Mouse (Mus musculus) liver, adult 2 months (tissue): Measurements from ENCODE around the gene Sirpa. TPM values are rescaled to one million over a fixed set of nuclear protein-coding genes. Genes with fewer than 3 reads are reported as not detected.

Experiments used
- DNase-seq: peaks from one replicate; pipeline ENCODE4 v3.0.0-alpha.2; 2011; ENCODE audit warnings: low read depth, low spot score; ENCODE audit errors: extremely low read depth
- H3K27ac ChIP-seq: fragments of 200-500 bp; replicated peaks from 2 replicates; pipeline ENCODE4 v1.5.1; 2012; ENCODE audit warnings: low read depth, mild to moderate bottlenecking, control low read depth, inconsistent platforms, low read length; ENCODE audit not compliant: insufficient read depth
- H3K27me3 ChIP-seq: fragments of 200-500 bp; 2 replicates; pipeline ENCODE4 v1.6.1; 2012; ENCODE audit warnings: mild to moderate bottlenecking, moderate library complexity, low read length, inconsistent platforms; ENCODE audit not compliant: control insufficient read depth, insufficient read depth
- H3K36me3 ChIP-seq: fragments of 200-500 bp; 2 replicates; pipeline ENCODE4 v1.6.1; 2012; ENCODE audit warnings: low read length, inconsistent platforms; ENCODE audit not compliant: control insufficient read depth, insufficient read depth
- H3K4me1 ChIP-seq: fragments of 200-500 bp; 2 replicates; pipeline ENCODE4 v1.6.1; 2011; ENCODE audit warnings: low read length; ENCODE audit not compliant: control insufficient read depth, insufficient read depth
- H3K4me3 ChIP-seq: fragments of 200-500 bp; 2 replicates; pipeline ENCODE4 v1.5.1; 2011; ENCODE audit warnings: low read depth, mild to moderate bottlenecking, control low read depth, low read length, moderate library complexity; ENCODE audit not compliant: insufficient read depth
- H3K79me2 ChIP-seq: fragments of 200-500 bp; 2 replicates; pipeline ENCODE4 v1.6.1; 2012; ENCODE audit warnings: inconsistent platforms, mild to moderate bottlenecking, low read length, moderate library complexity; ENCODE audit not compliant: control insufficient read depth, insufficient read depth
- H3K9ac ChIP-seq: fragments of 200-500 bp; 2 replicates; pipeline ENCODE4 v1.6.1; 2012; ENCODE audit warnings: low read depth, mild to moderate bottlenecking, control low read depth, inconsistent platforms, low read length
- CTCF ChIP-seq: fragments of 200-500 bp; IDR thresholded peaks from 2 replicates; pipeline ENCODE4 v1.5.1; 2011; ENCODE audit warnings: low read depth, low read length, control low read depth
- POLR2A ChIP-seq: fragments of 200-500 bp; IDR thresholded peaks from 2 replicates; pipeline ENCODE4 v1.6.1; 2011; ENCODE audit warnings: low read length, control low read depth; ENCODE audit not compliant: insufficient read depth; ENCODE audit errors: extremely low read depth
- WGBS: fragments of 180-500 bp; shearing (Covaris S2); methylation state at CpG from one replicate; pipeline ENCODE4 v1.1.7; 2018; 5-methylcytosine and 5-hydroxymethylcytosine counted together
- polyA plus RNA-seq: library from polyadenylated mRNA; depleted of rRNA; stranded (reverse); fragments of >200 nt; gene quantifications from 2 replicates; pipeline ENCODE4 v1.2.3, GENCODE M21; 2012
- total RNA-seq: library from RNA; depleted of rRNA; stranded (reverse); fragments of >200 nt; gene quantifications from 2 replicates; pipeline ENCODE4 v1.2.3, GENCODE M21; 2014

Gene Sirpa
- total and polyA plus RNA-seq, 2 experiments = 12.4 to 13.1 TPM

GRCm38 (mm10) chr2:129587241-129587640 is 5.4 kb upstream of the Sirpa start:
- no peak overlapping the region for H3K9ac ChIP-seq
- no peak for DNase-seq
- 65% methylated on average over 3 of the region's 3 CpGs for WGBS
- H3K27ac ChIP-seq = no peak overlapping the region
- H3K4me3 ChIP-seq = no peak overlapping the region
- H3K4me1 ChIP-seq = no peaks in the 10 kb centered on the region
- H3K36me3 ChIP-seq = no peaks in the 10 kb centered on the region
- no peaks in the 10 kb centered on the region for H3K79me2 ChIP-seq
- H3K27me3 ChIP-seq = no peaks in the 10 kb centered on the region
- TF ChIP-seq POLR2A = no peak
- no peak for TF ChIP-seq CTCF

DNA sequence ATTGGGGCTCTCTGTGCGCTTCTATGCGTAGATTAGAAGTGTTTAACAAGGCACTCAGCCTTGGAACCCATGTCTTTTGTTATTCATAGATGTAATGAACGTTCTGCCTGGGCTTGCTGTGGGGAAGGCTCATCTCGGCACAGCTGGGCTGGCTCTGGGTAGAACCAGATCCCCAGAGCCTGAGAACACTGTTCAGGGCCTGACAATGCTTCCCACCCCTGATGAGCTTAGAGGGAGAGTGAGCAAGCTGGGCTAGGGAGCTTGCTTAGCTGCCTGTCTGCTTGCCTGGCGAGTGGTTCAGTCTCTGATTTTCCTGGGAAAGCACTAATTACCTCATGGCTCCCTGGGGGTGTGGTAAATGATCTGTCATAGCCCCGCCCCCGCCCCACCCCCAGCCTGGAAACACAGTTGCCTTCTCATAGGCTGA is 4.8 kb upstream of the Sirpa start:
- Histone ChIP-seq H3K4me1 (no peaks in the 10 kb centered on the region), H3K27me3 (no peaks in the 10 kb centered on the region), H3K36me3 (no peaks in the 10 kb centered on the region), H3K79me2 (no peaks in the 10 kb centered on the region), H3K9ac (no peak overlapping the region), H3K4me3 (no peak overlapping the region), H3K27ac (no peak overlapping the region)
- DNase-seq = no peak
- WGBS = 53% methylated on average over 7 of the region's 7 CpGs
- TF ChIP-seq POLR2A (no peak), CTCF (no peak)

DNA sequence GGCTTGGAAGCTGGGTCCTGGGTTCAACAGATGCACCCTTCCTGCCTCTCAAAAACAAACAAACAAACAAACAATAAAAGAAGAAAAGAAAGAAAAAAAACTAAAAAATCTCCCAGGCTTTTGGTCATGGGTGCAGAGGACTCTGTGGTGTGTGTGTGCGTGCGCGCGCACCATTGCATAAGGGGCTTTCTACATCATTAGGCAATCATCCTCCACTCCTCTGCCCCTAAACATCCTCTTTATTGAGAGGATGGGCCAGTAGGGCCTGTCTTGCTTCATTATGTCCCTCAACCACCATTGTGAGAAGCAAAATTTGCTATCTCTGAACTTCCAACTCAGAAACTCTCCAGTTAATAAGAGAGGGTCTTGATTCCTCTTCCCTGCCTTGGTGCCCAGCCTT is 738 bp upstream of the Sirpa start:
- H3K9ac ChIP-seq = peak overlapping the region; percentile 93; the same call in 1 of the 2 replicates

GRCm38 (mm10) chr2:129593141-129593875 is 673 bp downstream of the Sirpa start:
- Histone ChIP-seq H3K27ac (peak overlapping the region; percentile 65), H3K79me2 (no peaks in the 10 kb centered on the region; the same call in 1 of the 2 replicates), H3K4me3 (peak overlapping the region; percentile 95), H3K9ac (peak overlapping the region; percentile 93), H3K27me3 (0 out of 2 replicates have a peak, but pooled peaks cover 2% of the 10 kb centered on the region), H3K4me1 (no peaks in the 10 kb centered on the region; the same call in 1 of the 2 replicates), H3K36me3 (no peaks in the 10 kb centered on the region)
- WGBS = 2% methylated on average over 62 of the region's 77 CpGs
- no peak for DNase-seq
- TF ChIP-seq CTCF = no peak
- TF ChIP-seq POLR2A = no peak

More for the DNA sequence above, 738 bp upstream of the Sirpa start:
- DNase-seq = no peak
- TF ChIP-seq POLR2A = no peak
- no peak for TF ChIP-seq CTCF
- no peak overlapping the region for H3K4me3 ChIP-seq
- H3K36me3 ChIP-seq = no peaks in the 10 kb centered on the region
- WGBS = 88% methylated on average over 4 of the region's 4 CpGs
- no peaks in the 10 kb centered on the region; the same call in 1 of the 2 replicates for H3K4me1 ChIP-seq
- H3K27ac ChIP-seq = peak overlapping the region; percentile 61
- H3K79me2 ChIP-seq = no peaks in the 10 kb centered on the region; the same call in 1 of the 2 replicates
- 0 out of 2 replicates have a peak, but pooled peaks cover 2% of the 10 kb centered on the region for H3K27me3 ChIP-seq

DNA sequence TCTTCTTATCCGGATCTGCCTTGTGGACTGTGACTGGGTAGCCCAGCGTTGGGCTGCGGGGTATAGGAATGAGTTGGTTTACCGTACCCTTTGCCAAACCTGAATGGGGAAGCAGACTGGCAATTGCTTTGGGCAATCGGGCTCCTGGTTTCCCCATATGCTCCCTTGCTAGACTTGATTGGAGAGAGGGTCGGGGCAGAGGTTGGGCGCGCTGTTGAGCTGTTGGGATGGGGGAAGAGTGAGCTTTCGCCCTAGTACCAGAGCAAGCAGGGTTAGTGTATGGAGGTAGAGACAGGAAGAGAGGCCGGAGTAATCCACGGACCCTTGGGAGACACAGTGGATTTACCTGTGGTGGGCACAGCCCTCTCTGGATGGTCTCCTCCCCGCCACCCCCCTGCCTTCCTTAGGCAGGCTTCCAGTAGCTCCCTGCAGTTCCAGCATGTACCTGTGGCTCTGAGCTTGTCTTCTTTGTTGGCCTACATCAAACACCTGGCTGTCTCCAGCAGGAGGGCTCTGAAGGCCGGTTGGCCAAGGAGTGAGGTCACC is 1.3 kb downstream of the Sirpa start:
- TF ChIP-seq CTCF (no peak), POLR2A (no peak)
- Histone ChIP-seq H3K4me1 (no peaks in the 10 kb centered on the region; the same call in 1 of the 2 replicates), H3K79me2 (peaks cover 1% of the 10 kb centered on the region; the same call in 1 of the 2 replicates), H3K4me3 (peak overlapping the region; percentile 95), H3K27me3 (0 out of 2 replicates have a peak, but pooled peaks cover 2% of the 10 kb centered on the region), H3K27ac (peak overlapping the region; percentile 65), H3K9ac (peak overlapping the region; percentile 93), H3K36me3 (no peaks in the 10 kb centered on the region)
- WGBS = 26% methylated on average over 13 of the region's 13 CpGs
- no peak for DNase-seq
